Mouse (Mus musculus): Measurements from ENCODE around the gene Lgals3bp. TPM values are rescaled to one million over a fixed set of nuclear protein-coding genes. Genes with fewer than 3 reads are reported as not detected.

Gene Lgals3bp
- total and polyA plus RNA-seq, 3 experiments: 3.0 to 18.3 TPM; not detected in 1

DNA sequence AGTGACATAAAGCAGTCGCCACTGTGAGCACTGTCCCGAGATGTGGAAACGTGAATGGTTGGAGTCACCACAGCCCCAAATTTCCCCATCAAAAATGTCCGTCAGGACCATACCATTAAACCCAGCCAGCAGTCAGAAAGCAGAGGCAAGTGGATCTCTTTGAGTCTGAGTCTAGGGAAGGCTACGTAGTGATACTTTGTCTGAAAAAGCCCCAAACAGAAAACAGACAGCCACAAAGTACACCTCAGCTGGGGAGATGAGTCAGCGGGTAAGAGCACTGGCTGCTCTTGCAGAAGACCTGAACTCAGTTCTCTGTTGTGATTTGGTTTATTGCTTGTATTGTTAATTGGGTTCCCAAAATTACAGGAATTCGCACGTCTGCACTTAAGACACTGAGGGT, 35.3 kb downstream of the Lgals3bp start:
- H3K4me1 ChIP-seq (ENCODE audit: control insufficient read depth in 1 of 2, insufficient read depth in 2 of 2, low read length in 2 of 2): no peaks in the 10 kb centered on the region
- TF ChIP-seq CTCF (IDR thresholded peaks at IDR 0.05 in 2 of 3, conservative IDR thresholded peaks at IDR 0.05 in 1 of 3; ENCODE audit: control insufficient read depth in 1 of 3, insufficient read depth in 1 of 3, low read depth in 2 of 3, low read length in 3 of 3, poor library complexity in 1 of 3, severe bottlenecking in 1 of 3) (no peak), ZC3H11A (IDR thresholded peaks at IDR 0.05; ENCODE audit: low read depth, low read length) (no peak), MEF2A (IDR thresholded peaks at IDR 0.05; ENCODE audit: extremely low read depth, insufficient replicate concordance, low read depth, low read length, poor library complexity, severe bottlenecking) (no peak), POLR2A (IDR thresholded peaks at IDR 0.05; ENCODE audit: control insufficient read depth in 1 of 2, insufficient read depth in 1 of 2, low read depth in 1 of 2, low read length in 2 of 2, poor library complexity in 1 of 2) (no peak)
- no peak overlapping the region for H3K4me3 ChIP-seq (ENCODE audit: control insufficient read depth in 1 of 2, insufficient read depth in 1 of 2, low read depth in 2 of 2, low read length in 2 of 2)
- no peaks in the 10 kb centered on the region for H3K79me2 ChIP-seq (ENCODE audit: control insufficient read depth, insufficient read depth, low read length, poor library complexity)
- H3K36me3 ChIP-seq (ENCODE audit: control insufficient read depth in 1 of 2, insufficient read depth in 2 of 2, low read length in 2 of 2): no peaks in the 10 kb centered on the region
- peaks cover 0 to 6% of the 10 kb centered on the region in 2 experiments; a peak in 2 of 4 replicates for H3K27me3 ChIP-seq (ENCODE audit: control insufficient read depth in 1 of 2, insufficient read depth in 2 of 2, low read length in 2 of 2)
- no peak overlapping the region for H3K9ac ChIP-seq (ENCODE audit: control insufficient read depth, low read depth, low read length, poor library complexity, severe bottlenecking)
- no peaks in the 10 kb centered on the region for H3K9me3 ChIP-seq (replicated peaks; ENCODE audit: insufficient read depth, low read length)
- H3K27ac ChIP-seq (ENCODE audit: control insufficient read depth, low read depth, low read length): no peak overlapping the region
- no peak for DNase-seq (ENCODE audit: low read depth, low spot score)

DNA sequence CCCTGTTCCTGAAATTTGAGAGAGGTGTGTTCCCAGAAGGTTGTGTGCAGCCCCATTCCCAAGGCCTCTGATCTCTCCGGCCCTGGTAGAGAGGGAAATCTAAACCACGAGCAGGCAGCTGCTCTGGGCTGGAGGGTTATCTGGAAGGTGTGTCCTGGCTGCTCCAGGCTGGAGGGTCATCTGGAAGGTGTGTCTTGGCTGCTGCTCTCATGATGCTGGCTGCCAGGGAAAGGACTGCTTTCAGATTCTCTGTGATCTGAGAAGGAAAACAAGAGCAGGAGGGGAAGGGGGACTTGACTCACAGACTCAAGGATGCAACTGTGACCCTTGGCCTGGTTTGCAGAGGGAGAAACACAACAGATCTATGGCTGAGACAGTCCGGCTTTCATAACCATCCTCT, 35.8 kb downstream of the Lgals3bp start:
- Histone ChIP-seq H3K79me2 (ENCODE audit: control insufficient read depth, insufficient read depth, low read length, poor library complexity) (no peaks in the 10 kb centered on the region), H3K9ac (ENCODE audit: control insufficient read depth, low read depth, low read length, poor library complexity, severe bottlenecking) (no peak overlapping the region), H3K9me3 (replicated peaks; ENCODE audit: insufficient read depth, low read length) (no peaks in the 10 kb centered on the region), H3K27ac (ENCODE audit: control insufficient read depth, low read depth, low read length) (no peak overlapping the region), H3K4me3 (ENCODE audit: control insufficient read depth in 1 of 2, insufficient read depth in 1 of 2, low read depth in 2 of 2, low read length in 2 of 2) (no peak overlapping the region), H3K4me1 (ENCODE audit: control insufficient read depth in 1 of 2, insufficient read depth in 2 of 2, low read length in 2 of 2) (no peaks in the 10 kb centered on the region), H3K36me3 (ENCODE audit: control insufficient read depth in 1 of 2, insufficient read depth in 2 of 2, low read length in 2 of 2) (no peaks in the 10 kb centered on the region), H3K27me3 (ENCODE audit: control insufficient read depth in 1 of 2, insufficient read depth in 2 of 2, low read length in 2 of 2) (peaks cover 0 to 5% of the 10 kb centered on the region in 2 experiments; a peak in 1 of 4 replicates)
- no peak for TF ChIP-seq SMC3 (IDR thresholded peaks at IDR 0.05; ENCODE audit: low read depth, low read length)
- TF ChIP-seq NELFE (IDR thresholded peaks at IDR 0.05; ENCODE audit: low read depth, low read length): no peak
- no peak for TF ChIP-seq MYB (IDR thresholded peaks at IDR 0.05; ENCODE audit: low read depth, low read length)
- no peak for TF ChIP-seq ZC3H11A (IDR thresholded peaks at IDR 0.05; ENCODE audit: low read depth, low read length)
- no peak for TF ChIP-seq ZKSCAN1 (IDR thresholded peaks at IDR 0.05; ENCODE audit: low read depth, low read length)
- TF ChIP-seq E2F4 (IDR thresholded peaks at IDR 0.05; ENCODE audit: borderline replicate concordance, low read depth, low read length): no peak
- no peak for TF ChIP-seq POLR2A (IDR thresholded peaks at IDR 0.05; ENCODE audit: control insufficient read depth in 1 of 2, insufficient read depth in 1 of 2, low read depth in 1 of 2, low read length in 2 of 2, poor library complexity in 1 of 2)
- no peak for TF ChIP-seq MAX (IDR thresholded peaks at IDR 0.05; ENCODE audit: low read length)
- no peak for TF ChIP-seq USF1 (IDR thresholded peaks at IDR 0.05; ENCODE audit: low read depth, low read length)
- no peak for TF ChIP-seq RAD21 (IDR thresholded peaks at IDR 0.05; ENCODE audit: low read depth, low read length)
- DNase-seq (ENCODE audit: low read depth, low spot score): no peak

DNA sequence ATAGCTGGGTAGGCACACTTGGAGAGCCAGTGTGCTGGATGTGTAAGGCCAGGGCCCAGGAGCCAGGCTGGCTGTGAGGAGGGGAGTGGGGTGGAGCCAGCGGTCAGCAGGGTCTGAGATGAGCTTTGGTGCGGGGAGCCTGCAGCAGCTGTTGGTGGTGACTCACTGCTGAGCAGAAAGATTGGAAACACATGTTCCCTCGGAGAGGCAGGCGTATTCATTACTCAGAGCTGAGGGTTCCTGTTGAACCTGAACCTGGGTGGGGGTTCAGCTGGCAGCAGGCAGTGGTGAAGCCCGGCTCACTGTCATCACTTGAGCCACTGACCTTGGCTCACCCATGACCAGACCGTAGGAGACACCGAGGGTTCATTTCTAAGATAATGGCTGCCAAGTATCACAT, 36.7 kb downstream of the Lgals3bp start:
- no peak for DNase-seq (ENCODE audit: low read depth, low spot score)
- Histone ChIP-seq H3K27ac (ENCODE audit: control insufficient read depth, low read depth, low read length) (no peak overlapping the region), H3K79me2 (ENCODE audit: control insufficient read depth, insufficient read depth, low read length, poor library complexity) (no peaks in the 10 kb centered on the region), H3K36me3 (ENCODE audit: control insufficient read depth in 1 of 2, insufficient read depth in 2 of 2, low read length in 2 of 2) (no peaks in the 10 kb centered on the region), H3K9me3 (replicated peaks; ENCODE audit: insufficient read depth, low read length) (no peaks in the 10 kb centered on the region), H3K4me1 (ENCODE audit: control insufficient read depth in 1 of 2, insufficient read depth in 2 of 2, low read length in 2 of 2) (no peaks in the 10 kb centered on the region), H3K9ac (ENCODE audit: control insufficient read depth, low read depth, low read length, poor library complexity, severe bottlenecking) (no peak overlapping the region), H3K27me3 (ENCODE audit: control insufficient read depth in 1 of 2, insufficient read depth in 2 of 2, low read length in 2 of 2) (peaks cover 0 to 5% of the 10 kb centered on the region in 2 experiments; a peak in 1 of 4 replicates), H3K4me3 (ENCODE audit: control insufficient read depth in 1 of 2, insufficient read depth in 1 of 2, low read depth in 2 of 2, low read length in 2 of 2) (no peak overlapping the region)
- TF ChIP-seq TCF12 (IDR thresholded peaks at IDR 0.05; ENCODE audit: low read depth, low read length): no peak
- TF ChIP-seq MYC (IDR thresholded peaks at IDR 0.05; ENCODE audit: low read depth, low read length): no peak
- TF ChIP-seq E2F4 (IDR thresholded peaks at IDR 0.05; ENCODE audit: borderline replicate concordance, low read depth, low read length): no peak
- TF ChIP-seq NRF1 (IDR thresholded peaks at IDR 0.05; ENCODE audit: insufficient read depth, low read depth, low read length, poor library complexity, severe bottlenecking): no peak
- no peak for TF ChIP-seq MYB (IDR thresholded peaks at IDR 0.05; ENCODE audit: low read depth, low read length)
- no peak for TF ChIP-seq HCFC1 (IDR thresholded peaks at IDR 0.05; ENCODE audit: low read depth, low read length)
- no peak for TF ChIP-seq KAT2A (conservative IDR thresholded peaks at IDR 0.05; ENCODE audit: low read depth, low read length)
- TF ChIP-seq MAFK (IDR thresholded peaks at IDR 0.05; ENCODE audit: borderline replicate concordance, low read depth, low read length): no peak
- TF ChIP-seq EP300 (IDR thresholded peaks at IDR 0.05; ENCODE audit: low read depth in 1 of 2, low read length in 2 of 2): no peak
- TF ChIP-seq ZMIZ1 (IDR thresholded peaks at IDR 0.05; ENCODE audit: low read depth, low read length): no peak
- TF ChIP-seq MAZ (IDR thresholded peaks at IDR 0.05; ENCODE audit: low read depth, low read length): no peak
- TF ChIP-seq UBTF (IDR thresholded peaks at IDR 0.05; ENCODE audit: borderline replicate concordance, insufficient read depth, low read depth, low read length): no peak
- TF ChIP-seq RAD21 (IDR thresholded peaks at IDR 0.05; ENCODE audit: low read depth, low read length): no peak

Data from MEL (cell line).